Mouse (Mus musculus): ENCODE data around the gene Runx2. TPM values are rescaled to one million over a fixed set of nuclear protein-coding genes. Genes with fewer than 3 reads are reported as not detected.
A peak's percentile ranks its signal among the peaks of the same experiment; 100 is the strongest.

Gene Runx2
- polyA plus RNA-seq, 1 experiment from 2014 or later = 1.2 TPM

GRCm38 (mm10) chr17:44743780-44744179, 70.8 kb downstream of the Runx2 start:
- H3K4me1 ChIP-seq (replicated peaks; ENCODE audit: control insufficient read depth, insufficient read depth, low read length) = no peaks in the 10 kb centered on the region
- no peak overlapping the region for H3K4me2 ChIP-seq (ENCODE audit: low read depth, low read length)
- H3K9ac ChIP-seq (ENCODE audit: low read length) = no peak overlapping the region
- H3K9me3 ChIP-seq (ENCODE audit: control insufficient read depth, low read length) = no peaks in the 10 kb centered on the region; the same call in 1 of the 2 replicates
- no peak for ATAC-seq (ENCODE audit: low read depth)
- H3K27ac ChIP-seq (ENCODE audit: low read length) = no peak overlapping the region
- peaks cover 15% of the 10 kb centered on the region for H3K27me3 ChIP-seq (ENCODE audit: control insufficient read depth, insufficient read depth, low read depth, low read length)
- H3K36me3 ChIP-seq (ENCODE audit: control insufficient read depth, insufficient read depth, low read length) = no peaks in the 10 kb centered on the region
- no peak overlapping the region for H3K4me3 ChIP-seq (ENCODE audit: low read length)
- WGBS = 51% methylated on average over 3 of the region's 3 CpGs

GRCm38 (mm10) chr17:44742246-44742645, 72.4 kb downstream of the Runx2 start:
- WGBS = 84% methylated on average over 9 of the region's 9 CpGs
- no peak overlapping the region for H3K4me2 ChIP-seq (ENCODE audit: low read depth, low read length)
- peaks cover 30% of the 10 kb centered on the region for H3K27me3 ChIP-seq (ENCODE audit: control insufficient read depth, insufficient read depth, low read depth, low read length)
- no peak overlapping the region for H3K27ac ChIP-seq (ENCODE audit: low read length)
- peaks cover 10% of the 10 kb centered on the region; the same call in 1 of the 2 replicates for H3K4me1 ChIP-seq (replicated peaks; ENCODE audit: control insufficient read depth, insufficient read depth, low read length)
- H3K9me3 ChIP-seq (ENCODE audit: control insufficient read depth, low read length) = no peaks in the 10 kb centered on the region; the same call in 1 of the 2 replicates
- ATAC-seq (ENCODE audit: low read depth) = no peak
- no peaks in the 10 kb centered on the region for H3K36me3 ChIP-seq (ENCODE audit: control insufficient read depth, insufficient read depth, low read length)
- H3K9ac ChIP-seq (ENCODE audit: low read length) = no peak overlapping the region
- H3K4me3 ChIP-seq (ENCODE audit: low read length) = no peak overlapping the region

- peaks cover 59% of the 10 kb centered on the region for H3K27me3 ChIP-seq (ENCODE audit: control insufficient read depth, insufficient read depth, low read depth, low read length)
- H3K9ac ChIP-seq (ENCODE audit: low read length) = no peak overlapping the region
- peaks cover 27% of the 10 kb centered on the region for H3K4me1 ChIP-seq (replicated peaks; ENCODE audit: control insufficient read depth, insufficient read depth, low read length)
- H3K4me2 ChIP-seq (ENCODE audit: low read depth, low read length) = peak overlapping the region; percentile 49
- 5% methylated on average over 16 of the region's 22 CpGs for WGBS
- no peak for ATAC-seq (ENCODE audit: low read depth)
- peak overlapping the region; percentile 26 for H3K4me3 ChIP-seq (ENCODE audit: low read length)
- no peaks in the 10 kb centered on the region for H3K36me3 ChIP-seq (ENCODE audit: control insufficient read depth, insufficient read depth, low read length)
- H3K9me3 ChIP-seq (ENCODE audit: control insufficient read depth, low read length) = no peaks in the 10 kb centered on the region
- H3K27ac ChIP-seq (ENCODE audit: low read length) = no peak overlapping the region
Measured at GRCm38 (mm10) chr17:44738121-44738637, 76.4 kb downstream of the Runx2 start.

GRCm38 (mm10) chr17:44737275-44738120, 77.1 kb downstream of the Runx2 start:
- H3K27me3 ChIP-seq (ENCODE audit: control insufficient read depth, insufficient read depth, low read depth, low read length) = peaks cover 62% of the 10 kb centered on the region
- no peak overlapping the region for H3K27ac ChIP-seq (ENCODE audit: low read length)

GRCm38 (mm10) chr17:44735991-44736561, 78.5 kb downstream of the Runx2 start:
- Histone ChIP-seq H3K27me3 (ENCODE audit: control insufficient read depth, insufficient read depth, low read depth, low read length) (peaks cover 67% of the 10 kb centered on the region), H3K36me3 (ENCODE audit: control insufficient read depth, insufficient read depth, low read length) (no peaks in the 10 kb centered on the region), H3K27ac (ENCODE audit: low read length) (no peak overlapping the region), H3K4me1 (replicated peaks; ENCODE audit: control insufficient read depth, insufficient read depth, low read length) (peaks cover 27% of the 10 kb centered on the region), H3K4me2 (ENCODE audit: low read depth, low read length) (peak overlapping the region; percentile 97), H3K9me3 (ENCODE audit: control insufficient read depth, low read length) (no peaks in the 10 kb centered on the region), H3K4me3 (ENCODE audit: low read length) (peak overlapping the region; percentile 60), H3K9ac (ENCODE audit: low read length) (peak overlapping the region; percentile 76)
- ATAC-seq (ENCODE audit: low read depth) = peak; percentile 84
- WGBS = under 1% methylated on average over 50 of the region's 73 CpGs

More at GRCm38 (mm10) chr17:44737275-44738120, 77.1 kb downstream of the Runx2 start:
- 1% methylated on average over 33 of the region's 33 CpGs for WGBS
- no peak for ATAC-seq (ENCODE audit: low read depth)
- no peaks in the 10 kb centered on the region for H3K36me3 ChIP-seq (ENCODE audit: control insufficient read depth, insufficient read depth, low read length)
- H3K9me3 ChIP-seq (ENCODE audit: control insufficient read depth, low read length) = no peaks in the 10 kb centered on the region
- peaks cover 27% of the 10 kb centered on the region for H3K4me1 ChIP-seq (replicated peaks; ENCODE audit: control insufficient read depth, insufficient read depth, low read length)
- no peak overlapping the region for H3K9ac ChIP-seq (ENCODE audit: low read length)
- peak overlapping the region; percentile 49 for H3K4me2 ChIP-seq (ENCODE audit: low read depth, low read length)
- peak overlapping the region; percentile 26 for H3K4me3 ChIP-seq (ENCODE audit: low read length)

GRCm38 (mm10) chr17:44735223-44735990, 79.2 kb downstream of the Runx2 start:
- ATAC-seq (ENCODE audit: low read depth) = peak; percentile 8; the same call in 1 of the 2 replicates
- Histone ChIP-seq H3K27me3 (ENCODE audit: control insufficient read depth, insufficient read depth, low read depth, low read length) (peaks cover 63% of the 10 kb centered on the region), H3K4me2 (ENCODE audit: low read depth, low read length) (peak overlapping the region; percentile 97), H3K4me1 (replicated peaks; ENCODE audit: control insufficient read depth, insufficient read depth, low read length) (peaks cover 27% of the 10 kb centered on the region), H3K27ac (ENCODE audit: low read length) (no peak overlapping the region), H3K9ac (ENCODE audit: low read length) (peak overlapping the region; percentile 76), H3K9me3 (ENCODE audit: control insufficient read depth, low read length) (no peaks in the 10 kb centered on the region), H3K36me3 (ENCODE audit: control insufficient read depth, insufficient read depth, low read length) (no peaks in the 10 kb centered on the region), H3K4me3 (ENCODE audit: low read length) (peak overlapping the region; percentile 60)
- under 1% methylated on average over 50 of the region's 64 CpGs for WGBS

- peak overlapping the region; percentile 60 for H3K4me3 ChIP-seq (ENCODE audit: low read length)
- WGBS = under 1% methylated on average over 48 of the region's 48 CpGs
- H3K4me2 ChIP-seq (ENCODE audit: low read depth, low read length) = peak overlapping the region; percentile 97
- H3K36me3 ChIP-seq (ENCODE audit: control insufficient read depth, insufficient read depth, low read length) = no peaks in the 10 kb centered on the region
- peaks cover 27% of the 10 kb centered on the region for H3K4me1 ChIP-seq (replicated peaks; ENCODE audit: control insufficient read depth, insufficient read depth, low read length)
- H3K27ac ChIP-seq (ENCODE audit: low read length) = no peak overlapping the region
- H3K27me3 ChIP-seq (ENCODE audit: control insufficient read depth, insufficient read depth, low read depth, low read length) = peaks cover 61% of the 10 kb centered on the region
- peak; percentile 35 for ATAC-seq (ENCODE audit: low read depth)
- peak overlapping the region; percentile 76 for H3K9ac ChIP-seq (ENCODE audit: low read length)
- H3K9me3 ChIP-seq (ENCODE audit: control insufficient read depth, low read length) = no peaks in the 10 kb centered on the region
Measured at GRCm38 (mm10) chr17:44734501-44735222, 79.9 kb downstream of the Runx2 start.

GRCm38 (mm10) chr17:44733544-44734310, 80.9 kb downstream of the Runx2 start:
- Histone ChIP-seq H3K9me3 (ENCODE audit: control insufficient read depth, low read length) (no peaks in the 10 kb centered on the region), H3K36me3 (ENCODE audit: control insufficient read depth, insufficient read depth, low read length) (no peaks in the 10 kb centered on the region), H3K27ac (ENCODE audit: low read length) (no peak overlapping the region), H3K27me3 (ENCODE audit: control insufficient read depth, insufficient read depth, low read depth, low read length) (peaks cover 56% of the 10 kb centered on the region), H3K9ac (ENCODE audit: low read length) (no peak overlapping the region), H3K4me2 (ENCODE audit: low read depth, low read length) (peak overlapping the region; percentile 97), H3K4me1 (replicated peaks; ENCODE audit: control insufficient read depth, insufficient read depth, low read length) (peaks cover 27% of the 10 kb centered on the region), H3K4me3 (ENCODE audit: low read length) (peak overlapping the region; percentile 60)
- WGBS = 8% methylated on average over 23 of the region's 23 CpGs
- no peak for ATAC-seq (ENCODE audit: low read depth)
